Mouse (Mus musculus) cerebellum, postnatal 4 days (tissue): Measurements from ENCODE around the gene Tnnc2.
"Not testable (repeated sequence)": the region's sequence is repeated elsewhere in the genome, so short reads cannot be mapped to it uniquely, and the experiment has no call there.

Source experiments
- DNase-seq, 2 experiments: peaks; one replicate each; pipeline ENCODE4 v3.0.0; 2022; ENCODE audit warnings: low spot score in 2 of 2, mixed read lengths in 1 of 2

Gene Tnnc2

GRCm38 (mm10) chr2:164779481-164780086, at the start of gene Tnnc2:
Gene Tnnc2 (minus strand): TSS chr2:164779967.
- no peak for DNase-seq

- DNase-seq, result no peak
Observed at GRCm38 (mm10) chr2:164829090-164829489, 49.3 kb upstream of the Tnnc2 start.

GRCm38 (mm10) chr2:164828437-164828836, 48.7 kb upstream of the Tnnc2 start, which contains the start of gene Spata25:
Gene Spata25 (minus strand): TSS chr2:164828537.
- no peak for DNase-seq

GRCm38 (mm10) chr2:164827146-164827850, 47.5 kb upstream of the Tnnc2 start:
- no peak for DNase-seq

GRCm38 (mm10) chr2:164825521-164825920, 45.8 kb upstream of the Tnnc2 start:
- no peak for DNase-seq

GRCm38 (mm10) chr2:164823969-164824368, 44.2 kb upstream of the Tnnc2 start:
- DNase-seq, result no peak

GRCm38 (mm10) chr2:164823181-164823585, 43.4 kb upstream of the Tnnc2 start:
- no peak for DNase-seq

GRCm38 (mm10) chr2:164822636-164823165, 42.9 kb upstream of the Tnnc2 start, which contains the start of gene Zswim1:
Gene Zswim1 (plus strand): TSS chr2:164822686.
- DNase-seq, result peak; percentile 100

GRCm38 (mm10) chr2:164821060-164821459, 41.3 kb upstream of the Tnnc2 start:
- no peak for DNase-seq

- DNase-seq, result no peak
Observed at GRCm38 (mm10) chr2:164817703-164818102, 37.9 kb upstream of the Tnnc2 start.

GRCm38 (mm10) chr2:164817206-164817605, 37.4 kb upstream of the Tnnc2 start:
- DNase-seq, result no peak

- no peak for DNase-seq
Observed at GRCm38 (mm10) chr2:164815821-164816220, 36.1 kb upstream of the Tnnc2 start.

- no peak for DNase-seq
Observed at GRCm38 (mm10) chr2:164815348-164815747, 35.6 kb upstream of the Tnnc2 start.

- DNase-seq, result no peak
Observed at GRCm38 (mm10) chr2:164813557-164813956, 33.8 kb upstream of the Tnnc2 start.

- DNase-seq, result no peak
Observed at GRCm38 (mm10) chr2:164806614-164807013, 26.8 kb upstream of the Tnnc2 start.

- DNase-seq, result no peak
Observed at GRCm38 (mm10) chr2:164805332-164805718, 25.6 kb upstream of the Tnnc2 start.

GRCm38 (mm10) chr2:164804533-164805331, 25.0 kb upstream of the Tnnc2 start, which contains the start of the genes Acot8 and Zswim3:
Gene Acot8 (minus strand): TSS chr2:164804882.
Gene Zswim3 (plus strand): TSS chr2:164805098.
- DNase-seq, result peak; percentile 98 to 99

GRCm38 (mm10) chr2:164803921-164804313, 24.1 kb upstream of the Tnnc2 start:
- DNase-seq, result no peak

- DNase-seq, result no peak
Observed at GRCm38 (mm10) chr2:164803201-164803920, 23.6 kb upstream of the Tnnc2 start.

- no peak for DNase-seq
Observed at GRCm38 (mm10) chr2:164800252-164801004, 20.7 kb upstream of the Tnnc2 start.

- not testable (repeated sequence) for DNase-seq
Observed at GRCm38 (mm10) chr2:164798554-164798953, 18.8 kb upstream of the Tnnc2 start.
